Mouse (Mus musculus): ENCODE data around the gene Olfr1341.
A peak's percentile ranks its signal among the peaks of the same experiment; 100 is the strongest.

Olfr1341 gene

GRCm38 (mm10) chr4:118703223-118703622 is at the start of gene Olfr1341:
Olfr1341 (plus strand) TSS chr4:118703523.
- DNase-seq: no peak

GRCm38 (mm10) chr4:118658652-118659051 is 44.7 kb upstream of the Olfr1341 start, which contains the start of gene Olfr62:
Olfr62 (plus strand) TSS chr4:118658952.
- DNase-seq: no peak

- DNase-seq: no peak
Measured at GRCm38 (mm10) chr4:118687086-118687485, 16.2 kb upstream of the Olfr1341 start.

- peak; percentile 22 for DNase-seq
Measured at GRCm38 (mm10) chr4:118692412-118692973, 10.8 kb upstream of the Olfr1341 start, which contains the start of gene Olfr1342. Olfr1342 (minus strand) TSS chr4:118692756.

- DNase-seq: no peak
Measured at GRCm38 (mm10) chr4:118693812-118694211, 9.5 kb upstream of the Olfr1341 start.

GRCm38 (mm10) chr4:118708086-118708485 is 4.8 kb downstream of the Olfr1341 start:
- DNase-seq: no peak

GRCm38 (mm10) chr4:118711656-118712055 is 8.3 kb downstream of the Olfr1341 start:
- DNase-seq: no peak

- no peak for DNase-seq
Measured at GRCm38 (mm10) chr4:118719838-118720237, 16.5 kb downstream of the Olfr1341 start, which contains the start of gene Olfr1340. Olfr1340 (plus strand) TSS chr4:118720138.

GRCm38 (mm10) chr4:118721742-118722483 is 18.6 kb downstream of the Olfr1341 start:
- peak; percentile 2 for DNase-seq

- no peak for DNase-seq
Measured at GRCm38 (mm10) chr4:118731875-118732274, 28.6 kb downstream of the Olfr1341 start, which contains the start of gene Olfr1339. Olfr1339 (plus strand) TSS chr4:118732175.

- no peak for DNase-seq
Measured at GRCm38 (mm10) chr4:118739574-118739973, 36.3 kb downstream of the Olfr1341 start.

- no peak for DNase-seq
Measured at GRCm38 (mm10) chr4:118740988-118741698, 37.8 kb downstream of the Olfr1341 start.

GRCm38 (mm10) chr4:118741881-118742280 is 38.6 kb downstream of the Olfr1341 start:
- no peak for DNase-seq

- DNase-seq: no peak
Measured at GRCm38 (mm10) chr4:118758637-118759036, 55.3 kb downstream of the Olfr1341 start, which contains the start of gene Olfr1338. Olfr1338 (minus strand) TSS chr4:118758737.
